Mouse (Mus musculus): ENCODE measurements around the gene Plekha5. TPM values are rescaled to one million over a fixed set of nuclear protein-coding genes. Genes with fewer than 3 reads are reported as not detected.
"Not testable (repeated sequence)": the region's sequence is repeated elsewhere in the genome, so short reads cannot be mapped to it uniquely, and the experiment has no call there.

The Plekha5 gene
- polyA plus RNA-seq, 1 experiment from 2014 or later, result 30.1 TPM

DNA sequence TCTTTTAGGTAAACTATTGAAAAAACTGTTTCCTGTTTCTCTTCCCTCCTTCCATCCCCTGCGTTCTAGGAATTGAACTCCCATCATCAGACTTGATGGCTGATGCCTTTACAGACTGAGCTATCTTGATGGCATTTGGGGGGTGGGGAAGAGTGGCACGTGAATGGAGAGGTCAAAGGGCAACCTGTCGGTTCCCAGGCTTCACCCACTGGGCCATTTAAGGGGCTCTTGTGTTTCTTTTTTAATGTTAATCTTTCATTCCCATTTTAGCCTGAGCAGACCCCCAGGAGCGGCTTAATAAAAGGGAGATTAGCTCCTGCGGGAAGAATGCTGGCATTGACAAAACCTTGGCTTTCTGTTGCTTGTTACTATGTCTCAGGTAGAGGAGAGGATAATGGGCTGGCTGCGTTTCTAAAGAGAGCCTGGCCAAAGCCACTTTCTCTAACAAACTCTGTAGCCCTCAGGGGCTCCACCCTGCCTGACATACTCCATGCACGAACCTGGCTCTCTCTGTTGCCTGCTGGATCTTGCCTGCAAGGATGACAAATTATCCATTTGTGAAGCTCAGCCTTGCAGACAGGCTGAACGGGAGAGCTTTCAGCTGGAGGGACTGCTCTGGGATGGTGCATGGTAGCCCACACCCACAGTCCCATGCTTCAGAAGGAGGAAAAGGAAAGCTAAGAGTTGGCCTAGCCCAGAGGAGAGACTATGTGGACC lies 179.5 kb downstream of the Plekha5 start:
- Histone ChIP-seq H3K4me2 (ENCODE audit: low read depth, low read length) (no peak overlapping the region), H3K27ac (ENCODE audit: low read length) (no peak overlapping the region), H3K36me3 (ENCODE audit: control insufficient read depth, insufficient read depth, low read length) (no peaks in the 10 kb centered on the region), H3K4me1 (ENCODE audit: control insufficient read depth, insufficient read depth, low read length) (peaks cover 7% of the 10 kb centered on the region), H3K27me3 (replicated peaks; ENCODE audit: control insufficient read depth, insufficient read depth, low read length) (no peaks in the 10 kb centered on the region), H3K4me3 (ENCODE audit: low read length) (no peak overlapping the region), H3K9me3 (ENCODE audit: control insufficient read depth, low read length) (no peaks in the 10 kb centered on the region), H3K9ac (ENCODE audit: low read depth, low read length) (no peak overlapping the region)
- no peak for ATAC-seq
- WGBS, result 31% methylated on average over 8 of the region's 8 CpGs

DNA sequence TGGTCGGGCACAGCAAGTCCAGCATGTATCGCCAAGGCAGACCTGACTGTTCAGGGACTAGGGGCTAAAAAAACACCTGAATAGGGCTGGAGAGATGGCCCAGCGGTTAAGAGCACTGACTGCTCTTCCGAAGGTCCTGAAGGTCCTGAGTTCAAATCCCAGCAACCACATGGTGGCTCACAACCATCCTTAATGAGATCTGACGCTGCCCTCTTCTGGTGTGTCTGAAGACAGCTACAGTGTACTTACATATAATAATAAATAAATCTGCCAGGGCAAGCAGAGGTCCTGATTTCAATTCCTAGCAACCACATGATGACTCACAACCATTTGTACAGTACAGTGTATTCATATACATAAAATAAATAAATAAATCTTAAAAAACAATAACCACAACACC lies 181.3 kb downstream of the Plekha5 start:
- H3K9me3 ChIP-seq (ENCODE audit: control insufficient read depth, low read length); H3K27ac ChIP-seq (ENCODE audit: low read length); H3K4me3 ChIP-seq (ENCODE audit: low read length); H3K4me2 ChIP-seq (ENCODE audit: low read depth, low read length); ATAC-seq; H3K4me1 ChIP-seq (ENCODE audit: control insufficient read depth, insufficient read depth, low read length); H3K27me3 ChIP-seq (replicated peaks; ENCODE audit: control insufficient read depth, insufficient read depth, low read length); H3K36me3 ChIP-seq (ENCODE audit: control insufficient read depth, insufficient read depth, low read length); H3K9ac ChIP-seq (ENCODE audit: low read depth, low read length): not testable (repeated sequence)
- whole genome bisulfite sequencing, result 91% methylated on average over 5 of the region's 5 CpGs

DNA sequence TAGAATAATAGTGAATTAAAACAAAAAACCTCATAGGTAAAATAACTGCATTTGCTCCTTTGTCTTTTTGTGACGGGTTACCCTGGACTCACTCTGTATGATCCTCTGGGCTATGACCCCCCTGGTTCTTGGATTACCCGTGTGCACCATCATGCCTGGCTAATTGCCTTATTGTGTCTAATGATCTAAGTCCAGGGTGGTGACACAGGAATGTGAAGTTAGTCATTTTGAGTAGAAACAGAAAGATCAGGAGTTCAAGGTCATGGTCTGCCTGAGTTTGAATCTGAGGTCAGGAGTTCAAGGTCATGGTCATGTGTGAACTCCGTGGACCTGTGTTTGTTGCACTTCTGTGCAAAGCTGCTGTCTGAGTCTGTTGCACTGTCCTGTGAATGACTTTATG lies 181.9 kb downstream of the Plekha5 start:
- Histone ChIP-seq H3K27ac (ENCODE audit: low read length) (no peak overlapping the region), H3K9ac (ENCODE audit: low read depth, low read length) (no peak overlapping the region), H3K4me3 (ENCODE audit: low read length) (no peak overlapping the region), H3K9me3 (ENCODE audit: control insufficient read depth, low read length) (no peaks in the 10 kb centered on the region), H3K4me2 (ENCODE audit: low read depth, low read length) (no peak overlapping the region), H3K36me3 (ENCODE audit: control insufficient read depth, insufficient read depth, low read length) (no peaks in the 10 kb centered on the region), H3K4me1 (ENCODE audit: control insufficient read depth, insufficient read depth, low read length) (peaks cover 3% of the 10 kb centered on the region; the same call in 1 of the 2 replicates), H3K27me3 (replicated peaks; ENCODE audit: control insufficient read depth, insufficient read depth, low read length) (no peaks in the 10 kb centered on the region)
- WGBS, result 69% methylated on average over 3 of the region's 3 CpGs
- ATAC-seq, result no peak

DNA sequence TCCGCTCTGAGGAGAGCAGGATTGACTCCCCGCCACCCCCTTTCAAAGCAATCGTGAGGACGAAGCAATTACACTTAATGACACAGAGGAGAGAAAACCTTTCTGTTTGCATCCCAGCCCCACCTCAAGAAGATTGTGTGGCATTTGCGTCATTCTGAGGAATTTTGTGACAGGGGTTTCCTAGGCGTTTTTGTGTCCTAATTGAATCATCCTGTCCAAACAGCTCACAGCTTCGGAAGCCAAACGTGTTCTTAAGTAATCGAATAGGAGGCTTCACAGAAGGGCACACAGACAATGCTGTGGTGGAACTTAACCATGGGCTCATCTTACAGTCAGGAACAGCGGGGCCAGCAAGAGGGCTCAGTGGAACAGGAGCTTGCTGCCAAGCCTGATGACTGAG lies 182.7 kb downstream of the Plekha5 start:
- H3K4me1 ChIP-seq (ENCODE audit: control insufficient read depth, insufficient read depth, low read length), result peaks cover 3% of the 10 kb centered on the region; the same call in 1 of the 2 replicates
- H3K4me3 ChIP-seq (ENCODE audit: low read length), result no peak overlapping the region
- H3K4me2 ChIP-seq (ENCODE audit: low read depth, low read length), result no peak overlapping the region
- H3K27ac ChIP-seq (ENCODE audit: low read length), result no peak overlapping the region
- ATAC-seq, result no peak
- H3K9ac ChIP-seq (ENCODE audit: low read depth, low read length), result no peak overlapping the region
- H3K9me3 ChIP-seq (ENCODE audit: control insufficient read depth, low read length), result no peaks in the 10 kb centered on the region
- 63% methylated on average over 10 of the region's 10 CpGs for WGBS
- H3K36me3 ChIP-seq (ENCODE audit: control insufficient read depth, insufficient read depth, low read length), result no peaks in the 10 kb centered on the region
- no peaks in the 10 kb centered on the region for H3K27me3 ChIP-seq (replicated peaks; ENCODE audit: control insufficient read depth, insufficient read depth, low read length)

DNA sequence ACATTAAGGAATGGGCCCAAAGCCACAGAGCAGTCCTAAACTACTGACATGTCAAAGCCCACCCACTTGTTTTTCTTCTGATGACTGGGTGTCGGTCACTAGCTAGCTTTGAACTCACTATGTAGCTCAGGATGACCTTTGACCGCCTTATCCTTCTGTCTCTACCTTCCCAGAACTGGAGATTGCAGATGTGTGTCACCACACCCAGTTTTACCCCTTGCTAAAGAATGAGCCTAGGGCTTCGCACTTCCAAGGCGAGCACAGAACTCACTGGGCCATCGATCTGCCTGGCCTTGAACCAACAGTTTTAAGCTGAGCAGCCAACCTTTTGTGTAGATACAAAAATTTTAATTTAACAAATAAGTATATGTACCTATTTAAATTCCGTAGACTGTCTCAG lies 184.8 kb downstream of the Plekha5 start:
- Histone ChIP-seq H3K9ac (ENCODE audit: low read depth, low read length) (no peak overlapping the region), H3K36me3 (ENCODE audit: control insufficient read depth, insufficient read depth, low read length) (no peaks in the 10 kb centered on the region), H3K27me3 (replicated peaks; ENCODE audit: control insufficient read depth, insufficient read depth, low read length) (no peaks in the 10 kb centered on the region), H3K4me3 (ENCODE audit: low read length) (no peak overlapping the region), H3K9me3 (ENCODE audit: control insufficient read depth, low read length) (no peaks in the 10 kb centered on the region), H3K4me1 (ENCODE audit: control insufficient read depth, insufficient read depth, low read length) (peaks cover 3% of the 10 kb centered on the region; the same call in 1 of the 2 replicates), H3K4me2 (ENCODE audit: low read depth, low read length) (no peak overlapping the region), H3K27ac (ENCODE audit: low read length) (no peak overlapping the region)
- peak; percentile 45; the same call in 1 of the 2 replicates for ATAC-seq
- WGBS, result 87% methylated on average over 6 of the region's 6 CpGs

DNA sequence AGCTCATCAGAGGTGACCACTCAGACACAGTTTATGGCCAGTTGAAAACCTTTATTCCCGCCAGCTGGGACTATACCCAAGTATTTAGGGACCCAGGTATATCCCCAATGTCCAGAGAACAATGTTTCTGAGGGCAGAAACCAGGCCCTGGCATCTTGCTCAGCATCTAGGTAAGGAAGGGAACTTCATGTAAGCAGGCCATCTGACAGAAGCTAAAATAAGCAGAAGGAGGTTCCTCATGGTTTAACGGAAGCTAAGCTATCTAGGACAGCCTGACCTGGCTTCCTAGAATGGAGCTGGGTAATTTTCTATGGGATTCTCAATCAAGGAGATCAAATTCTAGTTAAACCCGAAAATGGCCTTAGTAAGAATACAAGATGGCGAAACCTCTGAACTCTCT lies 185.7 kb downstream of the Plekha5 start:
- H3K9ac ChIP-seq (ENCODE audit: low read depth, low read length), result no peak overlapping the region
- ATAC-seq, result no peak
- peaks cover 3% of the 10 kb centered on the region; the same call in 1 of the 2 replicates for H3K4me1 ChIP-seq (ENCODE audit: control insufficient read depth, insufficient read depth, low read length)
- H3K4me3 ChIP-seq (ENCODE audit: low read length), result no peak overlapping the region
- 84% methylated on average over 4 of the region's 4 CpGs for WGBS
- H3K36me3 ChIP-seq (ENCODE audit: control insufficient read depth, insufficient read depth, low read length), result no peaks in the 10 kb centered on the region
- no peak overlapping the region for H3K4me2 ChIP-seq (ENCODE audit: low read depth, low read length)
- no peaks in the 10 kb centered on the region for H3K27me3 ChIP-seq (replicated peaks; ENCODE audit: control insufficient read depth, insufficient read depth, low read length)
- no peak overlapping the region for H3K27ac ChIP-seq (ENCODE audit: low read length)
- no peaks in the 10 kb centered on the region for H3K9me3 ChIP-seq (ENCODE audit: control insufficient read depth, low read length)

DNA sequence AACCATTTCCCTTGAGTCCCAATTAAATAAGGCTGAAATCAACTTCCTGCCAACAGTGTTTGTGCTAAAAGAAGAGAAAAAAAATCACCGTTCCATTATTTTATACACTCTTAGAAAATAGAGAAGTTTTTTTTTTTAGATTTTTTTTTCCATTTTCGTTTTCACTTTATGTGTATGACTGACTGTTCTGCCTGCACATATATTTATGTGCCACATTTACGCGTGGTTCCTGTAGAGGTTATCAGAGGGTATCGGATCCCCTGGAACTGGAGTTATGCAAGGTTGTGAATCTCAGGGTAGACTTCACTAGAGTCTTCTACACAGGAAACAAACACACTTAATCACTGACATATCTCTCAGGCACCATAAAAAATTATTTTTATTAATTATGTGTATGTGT lies 186.3 kb downstream of the Plekha5 start:
- WGBS, result 92% methylated on average over 5 of the region's 5 CpGs
- Histone ChIP-seq H3K36me3 (ENCODE audit: control insufficient read depth, insufficient read depth, low read length) (no peaks in the 10 kb centered on the region), H3K9me3 (ENCODE audit: control insufficient read depth, low read length) (no peaks in the 10 kb centered on the region), H3K4me2 (ENCODE audit: low read depth, low read length) (no peak overlapping the region), H3K27me3 (replicated peaks; ENCODE audit: control insufficient read depth, insufficient read depth, low read length) (no peaks in the 10 kb centered on the region), H3K4me3 (ENCODE audit: low read length) (no peak overlapping the region), H3K4me1 (ENCODE audit: control insufficient read depth, insufficient read depth, low read length) (peaks cover 3% of the 10 kb centered on the region; the same call in 1 of the 2 replicates), H3K27ac (ENCODE audit: low read length) (no peak overlapping the region), H3K9ac (ENCODE audit: low read depth, low read length) (no peak overlapping the region)
- ATAC-seq, result no peak

DNA sequence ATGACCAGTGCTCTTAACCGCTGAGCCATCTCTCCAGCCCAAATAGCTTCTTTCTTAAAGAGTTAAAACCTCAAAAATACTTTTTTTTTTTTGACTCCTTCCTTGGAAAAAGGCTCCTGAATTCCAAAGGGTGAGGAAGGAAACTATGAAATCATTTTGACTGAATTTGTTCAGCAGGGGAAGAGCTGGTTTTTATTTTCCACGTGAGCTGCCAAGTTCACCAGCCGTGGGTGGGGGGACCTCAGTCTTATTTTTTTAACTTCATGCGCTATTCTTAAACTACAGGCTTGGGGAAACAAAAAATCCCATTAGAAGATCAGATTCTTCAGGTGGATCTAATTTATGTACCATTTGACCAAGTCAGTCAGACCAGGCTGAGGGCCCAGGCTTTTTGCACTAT lies 187.4 kb downstream of the Plekha5 start:
- ATAC-seq, result no peak
- no peak overlapping the region for H3K4me3 ChIP-seq (ENCODE audit: low read length)
- 77% methylated on average over 4 of the region's 4 CpGs for WGBS
- no peak overlapping the region for H3K4me2 ChIP-seq (ENCODE audit: low read depth, low read length)
- H3K4me1 ChIP-seq (ENCODE audit: control insufficient read depth, insufficient read depth, low read length), result peaks cover 3% of the 10 kb centered on the region; the same call in 1 of the 2 replicates
- no peak overlapping the region for H3K9ac ChIP-seq (ENCODE audit: low read depth, low read length)
- no peaks in the 10 kb centered on the region for H3K9me3 ChIP-seq (ENCODE audit: control insufficient read depth, low read length)
- no peaks in the 10 kb centered on the region for H3K27me3 ChIP-seq (replicated peaks; ENCODE audit: control insufficient read depth, insufficient read depth, low read length)
- H3K36me3 ChIP-seq (ENCODE audit: control insufficient read depth, insufficient read depth, low read length), result no peaks in the 10 kb centered on the region
- no peak overlapping the region for H3K27ac ChIP-seq (ENCODE audit: low read length)

DNA sequence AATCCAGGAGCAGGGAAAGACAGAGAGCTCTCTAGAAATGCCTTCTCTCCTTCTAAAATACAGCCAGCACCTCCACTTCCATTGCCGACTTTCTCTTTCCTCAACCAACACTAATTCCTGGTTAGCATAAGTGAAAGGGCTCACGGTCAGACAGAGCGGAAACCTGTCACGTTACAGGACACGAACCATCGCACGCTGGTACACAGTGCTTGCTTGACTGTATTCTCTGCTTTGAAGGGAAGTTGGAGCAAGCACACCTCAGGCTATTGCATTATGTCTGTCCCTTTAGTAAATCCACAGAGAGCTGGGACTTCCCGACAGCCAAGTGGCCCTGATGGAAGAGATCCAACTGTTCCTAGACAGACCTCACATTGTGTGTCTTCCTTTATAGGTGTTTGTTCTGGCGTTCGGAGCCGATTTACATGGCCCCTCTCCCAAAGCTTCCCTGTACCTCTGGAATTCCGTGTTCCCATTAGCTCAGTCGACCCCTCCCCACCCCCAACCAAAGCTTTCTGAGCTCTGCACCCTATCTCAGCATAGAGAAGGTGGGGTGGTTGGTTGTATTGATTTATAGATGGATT lies 188.1 kb downstream of the Plekha5 start:
- ATAC-seq, result no peak
- H3K27ac ChIP-seq (ENCODE audit: low read length), result no peak overlapping the region
- no peak overlapping the region for H3K4me2 ChIP-seq (ENCODE audit: low read depth, low read length)
- H3K36me3 ChIP-seq (ENCODE audit: control insufficient read depth, insufficient read depth, low read length), result no peaks in the 10 kb centered on the region
- peaks cover 3% of the 10 kb centered on the region; the same call in 1 of the 2 replicates for H3K4me1 ChIP-seq (ENCODE audit: control insufficient read depth, insufficient read depth, low read length)
- H3K4me3 ChIP-seq (ENCODE audit: low read length), result no peak overlapping the region
- 74% methylated on average over 13 of the region's 13 CpGs for WGBS
- H3K27me3 ChIP-seq (replicated peaks; ENCODE audit: control insufficient read depth, insufficient read depth, low read length), result no peaks in the 10 kb centered on the region
- no peaks in the 10 kb centered on the region for H3K9me3 ChIP-seq (ENCODE audit: control insufficient read depth, low read length)
- no peak overlapping the region for H3K9ac ChIP-seq (ENCODE audit: low read depth, low read length)

Measured in intestine, embryonic 16.5 days (tissue).